Mouse (Mus musculus): ENCODE measurements at regions not wholly inside any gene's neighbourhood (a gene's known extent, or its start where the extent isn't known, plus 50 kb on each side); places are given as distances from the start of the nearest gene placed in this dataset.

GRCm38 (mm10) chr10:21754763-21755548, 127.0 kb upstream of the Sgk1 start:
- no peak for TF ChIP-seq GATA1 (IDR thresholded peaks at IDR 0.05; ENCODE audit: low read length)

- TF ChIP-seq GATA1 (IDR thresholded peaks at IDR 0.05; ENCODE audit: low read length) = no peak
Measured at GRCm38 (mm10) chr10:21755717-21756116, 126.3 kb upstream of the Sgk1 start.

- TF ChIP-seq GATA1 (IDR thresholded peaks at IDR 0.05; ENCODE audit: low read length) = no peak
Measured at GRCm38 (mm10) chr10:21756811-21757210, 125.2 kb upstream of the Sgk1 start.

GRCm38 (mm10) chr10:21758122-21758521, 123.9 kb upstream of the Sgk1 start:
- TF ChIP-seq GATA1 (IDR thresholded peaks at IDR 0.05; ENCODE audit: low read length) = no peak

- TF ChIP-seq GATA1 (IDR thresholded peaks at IDR 0.05; ENCODE audit: low read length) = no peak
Measured at GRCm38 (mm10) chr10:21762516-21762915, 119.5 kb upstream of the Sgk1 start.

- no peak for TF ChIP-seq GATA1 (IDR thresholded peaks at IDR 0.05; ENCODE audit: low read length)
Measured at GRCm38 (mm10) chr10:21763017-21763964, 118.7 kb upstream of the Sgk1 start.

- no peak for TF ChIP-seq GATA1 (IDR thresholded peaks at IDR 0.05; ENCODE audit: low read length)
Measured at GRCm38 (mm10) chr10:21764090-21764489, 117.9 kb upstream of the Sgk1 start.

GRCm38 (mm10) chr10:21764891-21765290, 117.1 kb upstream of the Sgk1 start:
- no peak for TF ChIP-seq GATA1 (IDR thresholded peaks at IDR 0.05; ENCODE audit: low read length)

- no peak for TF ChIP-seq GATA1 (IDR thresholded peaks at IDR 0.05; ENCODE audit: low read length)
Measured at GRCm38 (mm10) chr10:21773548-21773947, 108.4 kb upstream of the Sgk1 start.

GRCm38 (mm10) chr10:21775441-21775840, 106.5 kb upstream of the Sgk1 start:
- no peak for TF ChIP-seq GATA1 (IDR thresholded peaks at IDR 0.05; ENCODE audit: low read length)

- no peak for TF ChIP-seq GATA1 (IDR thresholded peaks at IDR 0.05; ENCODE audit: low read length)
Measured at GRCm38 (mm10) chr10:21775911-21776761, 105.8 kb upstream of the Sgk1 start.

GRCm38 (mm10) chr10:21776762-21777080, 105.3 kb upstream of the Sgk1 start:
- TF ChIP-seq GATA1 (IDR thresholded peaks at IDR 0.05; ENCODE audit: low read length) = no peak

- no peak for TF ChIP-seq GATA1 (IDR thresholded peaks at IDR 0.05; ENCODE audit: low read length)
Measured at GRCm38 (mm10) chr10:21777103-21777502, 104.9 kb upstream of the Sgk1 start.

GRCm38 (mm10) chr10:21783478-21783877, 98.5 kb upstream of the Sgk1 start:
- TF ChIP-seq GATA1 (IDR thresholded peaks at IDR 0.05; ENCODE audit: low read length) = no peak

GRCm38 (mm10) chr10:21785110-21785509, 96.9 kb upstream of the Sgk1 start:
- no peak for TF ChIP-seq GATA1 (IDR thresholded peaks at IDR 0.05; ENCODE audit: low read length)

- TF ChIP-seq GATA1 (IDR thresholded peaks at IDR 0.05; ENCODE audit: low read length) = no peak
Measured at GRCm38 (mm10) chr10:21785785-21786184, 96.2 kb upstream of the Sgk1 start.

Measured in G1E-ER4 (cell line).